Mouse (Mus musculus) olfactory bulb, adult 2 months (tissue): ENCODE results near the gene Nat8f7. TPM values are rescaled to one million over a fixed set of nuclear protein-coding genes. Genes with fewer than 3 reads are reported as not detected.
"Not testable (repeated sequence)": the region's sequence is repeated elsewhere in the genome, so short reads cannot be mapped to it uniquely, and the experiment has no call there.

Experiments
- H3K27ac ChIP-seq: fragments of 200-500 bp; 2 replicates; pipeline ENCODE4 v1.5.1; 2012; ENCODE audit warnings: low read depth, low read length; ENCODE audit not compliant: insufficient read depth
- H3K4me1 ChIP-seq: fragments of 200-500 bp; 2 replicates; pipeline ENCODE4 v1.6.1; 2012; ENCODE audit warnings: low read length; ENCODE audit not compliant: control insufficient read depth, insufficient read depth
- H3K4me3 ChIP-seq: fragments of 200-500 bp; 2 replicates; pipeline ENCODE4 v1.5.1; 2012; ENCODE audit warnings: mild to moderate bottlenecking, low read depth, low read length, moderate library complexity; ENCODE audit not compliant: insufficient read depth
- WGBS: fragments of 180-500 bp; shearing (Covaris S2); methylation state at CpG from one replicate; pipeline ENCODE4 v1.1.7; 2018; 5-methylcytosine and 5-hydroxymethylcytosine counted together
- polyA plus RNA-seq: library from polyadenylated mRNA; stranded (reverse); fragments of >200 nt; gene quantifications from 2 replicates; pipeline ENCODE4 v1.2.4, GENCODE M21; 2012; ENCODE audit warnings: low replicate concordance; ENCODE audit not compliant: missing spikeins, insufficient read depth, insufficient read length

Nat8f7 gene
- polyA plus RNA-seq, result not detected in 2 replicates

- H3K4me1 ChIP-seq, H3K4me3 ChIP-seq, H3K27ac ChIP-seq: not testable (repeated sequence)
- WGBS, result 77% methylated on average over 10 of the region's 10 CpGs
Measured at GRCm38 (mm10) chr6:85713105-85713504, at the start of gene Nat8f7. Gene Nat8f7, minus strand, starts transcription at chr6:85713205.

GRCm38 (mm10) chr6:85762678-85763077 is 49.7 kb upstream of the Nat8f7 start:
- not testable (repeated sequence) for H3K4me1 ChIP-seq, H3K27ac ChIP-seq, H3K4me3 ChIP-seq
- whole genome bisulfite sequencing, result 90% methylated on average over 2 of the region's 2 CpGs

- not testable (repeated sequence) for H3K27ac ChIP-seq, H3K4me1 ChIP-seq, H3K4me3 ChIP-seq
- 40% methylated on average over 4 of the region's 6 CpGs for WGBS
Measured at GRCm38 (mm10) chr6:85755705-85756249, 42.8 kb upstream of the Nat8f7 start.

- H3K27ac ChIP-seq, H3K4me3 ChIP-seq, H3K4me1 ChIP-seq: not testable (repeated sequence)
- WGBS, result 25% methylated on average over 1 of the region's 1 CpGs
Measured at GRCm38 (mm10) chr6:85709607-85710006, 3.4 kb downstream of the Nat8f7 start.

- not testable (repeated sequence) for H3K4me1 ChIP-seq, H3K4me3 ChIP-seq, H3K27ac ChIP-seq
- WGBS, result 84% methylated on average over 5 of the region's 5 CpGs
Measured at GRCm38 (mm10) chr6:85709206-85709605, 3.8 kb downstream of the Nat8f7 start.

GRCm38 (mm10) chr6:85701943-85702342 is 11.1 kb downstream of the Nat8f7 start:
- H3K4me3 ChIP-seq, H3K4me1 ChIP-seq: not testable (repeated sequence)
- 49% methylated on average over 2 of the region's 4 CpGs for WGBS

More at GRCm38 (mm10) chr6:85701943-85702342, 11.1 kb downstream of the Nat8f7 start:
- not testable (repeated sequence) for H3K27ac ChIP-seq

Other genes starting within 250 kb of the Nat8f7 start
- not detected in 2 replicates for gene Fbxo41, start 210.2 kb downstream of the Nat8f7 start, polyA plus RNA-seq
- gene Egr4, start 199.6 kb downstream of the Nat8f7 start, polyA plus RNA-seq, result not detected in 2 replicates
- 30.3 TPM in 1 of 2 replicates, not detected in the other for gene Alms1, start 125.7 kb downstream of the Nat8f7 start, polyA plus RNA-seq
- gene Nat8f3, start 52.5 kb upstream of the Nat8f7 start, polyA plus RNA-seq, result not detected in 2 replicates
- not detected in 2 replicates for gene Nat8f6, start 107.7 kb upstream of the Nat8f7 start, polyA plus RNA-seq
- gene Nat8f5, start 107.8 kb upstream of the Nat8f7 start, polyA plus RNA-seq, result not detected in 2 replicates
- not detected in 2 replicates for gene Nat8, start 118.9 kb upstream of the Nat8f7 start, polyA plus RNA-seq
- gene Nat8f2, start 156.0 kb upstream of the Nat8f7 start, polyA plus RNA-seq, result not detected in 2 replicates
- gene Nat8f4, start 191.7 kb upstream of the Nat8f7 start, polyA plus RNA-seq, result not detected in 2 replicates
- not detected in 2 replicates for gene Tprkb, start 198.7 kb upstream of the Nat8f7 start, polyA plus RNA-seq
- not detected in 2 replicates for gene Nat8f1, start 202.5 kb upstream of the Nat8f7 start, polyA plus RNA-seq
- 707 TPM in 1 of 2 replicates, not detected in the other for gene Dusp11, start 248.5 kb upstream of the Nat8f7 start, polyA plus RNA-seq